Mouse (Mus musculus): ENCODE results near the gene Gpbp1l1.
A peak's percentile ranks its signal among the peaks of the same experiment; 100 is the strongest.

DNA sequence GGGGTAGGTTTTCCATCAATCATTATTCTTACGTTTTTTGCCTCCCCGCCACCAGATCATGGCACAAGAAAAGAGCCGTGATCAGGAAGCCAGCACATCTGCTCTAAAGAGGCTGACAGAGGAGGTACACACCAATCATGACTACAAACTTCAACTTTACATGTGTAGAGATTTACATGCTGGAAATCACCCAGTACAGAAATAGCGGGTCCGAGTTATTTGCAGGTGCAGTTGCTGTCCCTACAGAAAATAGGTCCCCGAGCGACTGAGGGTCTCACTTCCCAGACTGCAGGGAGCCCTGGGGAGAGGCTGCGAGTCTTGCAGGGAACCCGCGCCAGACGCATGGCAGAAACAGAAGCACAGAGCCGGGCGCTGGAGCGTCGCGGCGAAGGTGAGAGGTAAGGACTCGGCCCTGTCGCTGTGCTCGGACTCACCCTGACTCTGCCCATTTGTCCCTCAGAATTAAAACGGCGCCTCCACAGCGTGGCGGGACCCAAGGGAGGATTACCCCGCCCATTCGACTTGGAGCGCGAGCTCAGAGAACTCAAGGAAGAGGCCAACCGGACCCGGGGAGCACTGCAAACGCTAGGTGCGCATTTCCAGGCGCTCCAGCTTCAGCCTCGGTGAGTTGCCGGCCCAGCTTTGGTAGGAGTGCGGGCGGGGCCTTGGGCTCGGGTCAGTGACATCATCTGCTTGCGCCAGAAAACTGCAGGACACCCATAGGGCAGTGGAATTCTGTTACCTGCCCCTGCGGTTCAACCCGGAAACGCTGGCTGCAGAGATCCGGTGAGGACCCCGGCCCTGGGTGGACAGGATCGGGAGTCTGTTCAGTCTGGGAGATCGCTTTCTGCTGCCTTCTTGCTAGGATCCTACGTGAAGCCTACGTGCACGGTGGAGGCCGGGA is 39.8 kb downstream of the Gpbp1l1 start:
- TF ChIP-seq POLR2AphosphoS2 (IDR thresholded peaks at IDR 0.05; ENCODE audit: insufficient read length, low read depth): peak; percentile 70
- TF ChIP-seq TCF12 (IDR thresholded peaks at IDR 0.05; ENCODE audit: insufficient read depth, poor library complexity, severe bottlenecking): no peak
- TF ChIP-seq POLR2A (IDR thresholded peaks at IDR 0.05; ENCODE audit: insufficient read length, low read depth): peak; percentile 59
- TF ChIP-seq TCF3 (IDR thresholded peaks at IDR 0.05; ENCODE audit: insufficient read length, low read depth): no peak
- no peak for TF ChIP-seq MAX (IDR thresholded peaks at IDR 0.05; ENCODE audit: low read depth)
- no peak for TF ChIP-seq CEBPB (IDR thresholded peaks at IDR 0.05; ENCODE audit: insufficient read depth, poor library complexity, severe bottlenecking)
- TF ChIP-seq USF1 (IDR thresholded peaks at IDR 0.05; ENCODE audit: low read depth): no peak
- peak in 1 of 3 experiments; percentile 9 for TF ChIP-seq MYOG (IDR thresholded peaks at IDR 0.05; ENCODE audit: control insufficient read depth in 1 of 3, insufficient read depth in 1 of 3, insufficient read length in 2 of 3, low read depth in 2 of 3)
- no peak for TF ChIP-seq REST (IDR thresholded peaks at IDR 0.05; ENCODE audit: insufficient read depth, insufficient read length)
- TF ChIP-seq E2F4 (IDR thresholded peaks at IDR 0.05; ENCODE audit: insufficient read depth): no peak
- TF ChIP-seq MYOD1 (IDR thresholded peaks at IDR 0.05; ENCODE audit: control insufficient read depth in 1 of 3, insufficient read length in 2 of 3, low read depth in 2 of 3): no peak

Measured in myocyte (in vitro differentiated cells).